Mouse (Mus musculus) MEL (cell line): Measurements from ENCODE around the gene Immp2l. TPM values are rescaled to one million over a fixed set of nuclear protein-coding genes. Genes with fewer than 3 reads are reported as not detected.

ENCODE experiments used
- DNase-seq: peaks from one replicate; pipeline ENCODE4 v3.0.0; 2011; ENCODE audit warnings: low read depth, low spot score
- H3K27ac ChIP-seq: 2 replicates; pipeline ENCODE4 v1.5.1; 2012; ENCODE audit warnings: low read depth, mild to moderate bottlenecking, control low read depth, low read length, moderate library complexity; ENCODE audit not compliant: control insufficient read depth
- H3K27me3 ChIP-seq, 2 experiments: fragments of 150-350 bp in 1 of 2; sonication (generic) in 1 of 2; 2 replicates each; pipeline ENCODE4 v1.6.1; 2012; ENCODE audit warnings: low read length in 2 of 2, mild to moderate bottlenecking in 2 of 2, improper control_type of control experiment in 1 of 2, moderate library complexity in 1 of 2; ENCODE audit not compliant: insufficient read depth in 2 of 2, control insufficient read depth in 1 of 2
- H3K36me3 ChIP-seq, 2 experiments: 2 replicates each; pipeline ENCODE4 v1.6.1; 2012 to 2014; ENCODE audit warnings: low read length in 2 of 2, improper control_type of control experiment in 1 of 2, inconsistent platforms in 1 of 2, mild to moderate bottlenecking in 1 of 2; ENCODE audit not compliant: insufficient read depth in 2 of 2, control insufficient read depth in 1 of 2
- H3K4me1 ChIP-seq, 2 experiments: fragments of 150-350 bp in 1 of 2; sonication (generic) in 1 of 2; 2 replicates each; pipeline ENCODE4 v1.6.1; 2012; ENCODE audit warnings: low read length in 2 of 2, improper control_type of control experiment in 1 of 2, mild to moderate bottlenecking in 1 of 2; ENCODE audit not compliant: insufficient read depth in 2 of 2, control insufficient read depth in 1 of 2
- H3K4me3 ChIP-seq, 2 experiments: fragments of 150-350 bp in 1 of 2; sonication (generic) in 1 of 2; 2 replicates each; pipeline ENCODE4 v1.5.1; 2012; ENCODE audit warnings: low read depth in 2 of 2, low read length in 2 of 2, mild to moderate bottlenecking in 2 of 2, moderate library complexity in 2 of 2, control low read depth in 1 of 2, improper control_type of control experiment in 1 of 2; ENCODE audit not compliant: control insufficient read depth in 1 of 2, insufficient read depth in 1 of 2
- H3K79me2 ChIP-seq: 2 replicates; pipeline ENCODE4 v1.6.1; 2012; ENCODE audit warnings: mild to moderate bottlenecking, low read length, moderate library complexity; ENCODE audit not compliant: control insufficient read depth, poor library complexity, insufficient read depth
- H3K9ac ChIP-seq: 2 replicates; pipeline ENCODE4 v1.6.1; 2012; ENCODE audit warnings: low read depth, mild to moderate bottlenecking, control low read depth, low read length, moderate library complexity; ENCODE audit not compliant: control insufficient read depth, poor library complexity, severe bottlenecking
- H3K9me3 ChIP-seq: fragments of 150-350 bp; sonication (generic); replicated peaks from 2 replicates; pipeline ENCODE4 v1.6.1; 2012; ENCODE audit warnings: mild to moderate bottlenecking, low read length, improper control_type of control experiment, moderate library complexity; ENCODE audit not compliant: insufficient read depth
- CTCF ChIP-seq, 3 experiments: IDR thresholded peaks in 2 of 3; conservative IDR thresholded peaks in 1 of 3; 2 replicates each; pipeline ENCODE4 v1.5.1; 2011 to 2012; ENCODE audit warnings: low read length in 3 of 3, low read depth in 2 of 3, mild to moderate bottlenecking in 2 of 3, improper control_type of control experiment in 1 of 3, inconsistent platforms in 1 of 3, mixed read lengths in 1 of 3, moderate library complexity in 1 of 3; ENCODE audit not compliant: control insufficient read depth in 1 of 3, insufficient read depth in 1 of 3, poor library complexity in 1 of 3, severe bottlenecking in 1 of 3
- EP300 ChIP-seq, 2 experiments: IDR thresholded peaks; 2 replicates each; pipeline ENCODE4 v1.6.1; 2011; ENCODE audit warnings: improper control_type of control experiment in 2 of 2, low read length in 2 of 2, low read depth in 1 of 2, mild to moderate bottlenecking in 1 of 2
- GATA1 ChIP-seq: IDR thresholded peaks from 2 replicates; pipeline ENCODE4 v1.6.1; 2011; ENCODE audit warnings: low read depth, low read length, improper control_type of control experiment
- HCFC1 ChIP-seq: IDR thresholded peaks from 2 replicates; pipeline ENCODE4 v1.6.1; 2012; ENCODE audit warnings: low read depth, mild to moderate bottlenecking, inconsistent platforms, low read length, improper control_type of control experiment, moderate library complexity
- MYB ChIP-seq: IDR thresholded peaks from 2 replicates; pipeline ENCODE4 v1.6.1; 2011; ENCODE audit warnings: mild to moderate bottlenecking, low read depth, low read length, improper control_type of control experiment
- NELFE ChIP-seq: IDR thresholded peaks from 2 replicates; pipeline ENCODE4 v1.6.1; 2011; ENCODE audit warnings: low read depth, low read length, improper control_type of control experiment
- NRF1 ChIP-seq: IDR thresholded peaks from 2 replicates; pipeline ENCODE4 v1.6.1; 2014; ENCODE audit warnings: low read depth, mild to moderate bottlenecking, inconsistent platforms, low read length, improper control_type of control experiment, moderate library complexity; ENCODE audit not compliant: poor library complexity, insufficient read depth, severe bottlenecking
- POLR2A ChIP-seq, 2 experiments: IDR thresholded peaks; 2 replicates each; pipeline ENCODE4 v1.6.1; 2011 to 2012; ENCODE audit warnings: low read length in 2 of 2, mild to moderate bottlenecking in 2 of 2, control low read depth in 1 of 2, improper control_type of control experiment in 1 of 2, low read depth in 1 of 2, moderate library complexity in 1 of 2; ENCODE audit not compliant: control insufficient read depth in 1 of 2, insufficient read depth in 1 of 2, poor library complexity in 1 of 2
- POLR2AphosphoS5 ChIP-seq: IDR thresholded peaks from 2 replicates; pipeline ENCODE4 v1.6.1; 2012; ENCODE audit warnings: low read depth, borderline replicate concordance, mild to moderate bottlenecking, inconsistent platforms, low read length, moderate library complexity, mixed read lengths
- TAL1 ChIP-seq: IDR thresholded peaks from 2 replicates; pipeline ENCODE4 v1.6.1; 2012; ENCODE audit warnings: mild to moderate bottlenecking, inconsistent platforms, low read length, moderate library complexity, mixed read lengths
- TBP ChIP-seq: IDR thresholded peaks from 2 replicates; pipeline ENCODE4 v1.8.0; 2011; ENCODE audit warnings: low read depth, low read length, improper control_type of control experiment
- TCF12 ChIP-seq: IDR thresholded peaks from 2 replicates; pipeline ENCODE4 v1.6.1; 2014; ENCODE audit warnings: low read depth, mild to moderate bottlenecking, inconsistent platforms, low read length, improper control_type of control experiment, moderate library complexity
- USF1 ChIP-seq: IDR thresholded peaks from 2 replicates; pipeline ENCODE4 v1.6.1; 2014; ENCODE audit warnings: low read depth, mild to moderate bottlenecking, inconsistent platforms, low read length, improper control_type of control experiment, moderate library complexity
- ZKSCAN1 ChIP-seq: IDR thresholded peaks from 2 replicates; pipeline ENCODE4 v1.6.1; 2012; ENCODE audit warnings: low read depth, mild to moderate bottlenecking, inconsistent platforms, low read length, improper control_type of control experiment, moderate library complexity
- ZNF384 ChIP-seq: IDR thresholded peaks from 2 replicates; pipeline ENCODE4 v1.6.1; 2012; ENCODE audit warnings: low read depth, mild to moderate bottlenecking, inconsistent platforms, low read length, improper control_type of control experiment
- polyA plus RNA-seq, 2 experiments: library from polyadenylated mRNA; stranded (reverse) in 1 of 2; unstranded in 1 of 2; fragments of >175 nt in 1 of 2; fragments of >200 nt in 1 of 2; gene quantifications; 2 replicates each; pipeline versions ENCODE4 v1.2.1 to v1.2.4; 2012; ENCODE audit warnings: low replicate concordance in 2 of 2, low read depth in 1 of 2; ENCODE audit not compliant: insufficient read length in 2 of 2, insufficient read depth in 1 of 2, missing spikeins in 1 of 2
- total RNA-seq: library from RNA; depleted of rRNA; stranded (reverse); fragments of 300-350 nt; gene quantifications from 2 replicates; pipeline ENCODE4 v1.2.3, GENCODE M21; 2012

Gene Immp2l
- total and polyA plus RNA-seq, 3 experiments: 4.0 to 5.0 TPM; not detected in 1

- Histone ChIP-seq H3K27ac (no peak overlapping the region), H3K79me2 (no peaks in the 10 kb centered on the region), H3K4me3 (no peak overlapping the region), H3K9me3 (no peaks in the 10 kb centered on the region), H3K9ac (no peak overlapping the region), H3K4me1 (peaks cover 0 to 4% of the 10 kb centered on the region in 2 experiments; a peak in 3 of 4 replicates), H3K27me3 (no peaks in the 10 kb centered on the region), H3K36me3 (peaks cover 0 to 4% of the 10 kb centered on the region in 2 experiments; a peak in 2 of 4 replicates)
- no peak for DNase-seq
- TF ChIP-seq POLR2A (IDR thresholded peaks at IDR 0.05; ENCODE audit: control insufficient read depth in 1 of 2, insufficient read depth in 1 of 2, low read depth in 1 of 2, low read length in 2 of 2, poor library complexity in 1 of 2): no peak
- TF ChIP-seq TAL1: no peak
- TF ChIP-seq TBP: no peak
- no peak for TF ChIP-seq ZKSCAN1
- TF ChIP-seq USF1: no peak
- no peak for TF ChIP-seq POLR2AphosphoS5
- no peak for TF ChIP-seq CTCF (IDR thresholded peaks at IDR 0.05 in 2 of 3, conservative IDR thresholded peaks at IDR 0.05 in 1 of 3; ENCODE audit: control insufficient read depth in 1 of 3, insufficient read depth in 1 of 3, low read depth in 2 of 3, low read length in 3 of 3, poor library complexity in 1 of 3, severe bottlenecking in 1 of 3)
- TF ChIP-seq ZNF384: no peak
Measured at GRCm38 (mm10) chr12:41047085-41047766, 23.3 kb downstream of the Immp2l start.

DNA sequence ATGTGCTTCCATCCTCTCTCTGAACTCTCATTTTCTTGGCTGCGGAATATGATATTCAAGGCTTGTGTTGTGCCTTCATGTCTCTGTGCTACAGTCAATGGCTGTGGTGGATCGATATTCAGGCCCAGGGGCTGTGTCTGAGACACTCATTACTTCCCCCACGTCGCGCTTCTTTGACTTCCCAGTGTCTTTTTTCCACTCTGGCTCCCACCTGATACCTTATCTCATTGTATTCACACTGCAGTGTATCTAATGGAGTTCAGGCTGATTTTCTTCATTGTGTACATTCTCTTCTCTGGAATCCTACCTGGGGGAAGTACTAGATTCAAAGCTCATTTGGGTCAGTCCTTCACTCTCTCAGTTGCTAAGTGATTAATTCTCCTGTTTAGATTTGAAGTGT, 27.1 kb downstream of the Immp2l start:
- Histone ChIP-seq H3K9ac (no peak overlapping the region), H3K9me3 (no peaks in the 10 kb centered on the region), H3K27ac (no peak overlapping the region), H3K4me3 (no peak overlapping the region), H3K36me3 (peaks cover 0 to 4% of the 10 kb centered on the region in 2 experiments; a peak in 2 of 4 replicates), H3K4me1 (peaks cover 0 to 4% of the 10 kb centered on the region in 2 experiments; a peak in 3 of 4 replicates), H3K27me3 (no peaks in the 10 kb centered on the region), H3K79me2 (no peaks in the 10 kb centered on the region)
- peak; percentile 50 for DNase-seq
- TF ChIP-seq TAL1 (peak; percentile 33; the same call in 1 of the 2 replicates), GATA1 (peak; percentile 21; the same call in 1 of the 2 replicates), TCF12 (0 out of 2 replicates have a peak, but pooled peaks have one; percentile 43), MYB (no peak), EP300 (IDR thresholded peaks at IDR 0.05; ENCODE audit: low read depth in 1 of 2, low read length in 2 of 2) (peak; percentile 69 to 73)

- Histone ChIP-seq H3K4me1 (peaks cover 0 to 4% of the 10 kb centered on the region in 2 experiments; a peak in 3 of 4 replicates), H3K9me3 (no peaks in the 10 kb centered on the region), H3K79me2 (no peaks in the 10 kb centered on the region), H3K27ac (no peak overlapping the region), H3K9ac (no peak overlapping the region), H3K4me3 (no peak overlapping the region), H3K27me3 (no peaks in the 10 kb centered on the region), H3K36me3 (peaks cover 0 to 4% of the 10 kb centered on the region in 2 experiments; a peak in 2 of 4 replicates)
- TF ChIP-seq HCFC1: no peak
- TF ChIP-seq NELFE: no peak
- no peak for TF ChIP-seq MYB
- TF ChIP-seq EP300 (IDR thresholded peaks at IDR 0.05; ENCODE audit: low read depth in 1 of 2, low read length in 2 of 2): no peak
- TF ChIP-seq NRF1: no peak
- DNase-seq: no peak
Measured at GRCm38 (mm10) chr12:41052897-41053296, 29.0 kb downstream of the Immp2l start.
